Mouse (Mus musculus) heart, adult 8-10 months (tissue): Measurements from ENCODE around the gene Oxgr1. TPM values are rescaled to one million over a fixed set of nuclear protein-coding genes. Genes with fewer than 3 reads are reported as not detected.

Experiments
- DNase-seq: peaks from one replicate; pipeline ENCODE4 v3.0.0; 2022; ENCODE audit warnings: low spot score
- total RNA-seq, 4 experiments: library from RNA; stranded (reverse); gene quantifications; 2 replicates each; pipeline ENCODE4 v1.2.4; 2022

Oxgr1 gene
- total RNA-seq, 4 experiments from 2014 or later, result not detected

GRCm38 (mm10) chr14:119980698-119981235, 61.5 kb downstream of the Oxgr1 start:
- DNase-seq, result no peak

Other genes with a start within 250 kb of the Oxgr1 start
- gene Mbnl2, start 233.2 kb upstream of the Oxgr1 start, total RNA-seq, result 100 to 1,000 TPM; 236 to 260 (median 252) TPM